Mouse (Mus musculus) forebrain, embryonic 10.5 days (tissue): Measurements from ENCODE around the gene Psd4. TPM values are rescaled to one million over a fixed set of nuclear protein-coding genes. Genes with fewer than 3 reads are reported as not detected.

Source experiments
- DNase-seq: peaks from one replicate; pipeline ENCODE4 v3.0.0-alpha.2; 2017; ENCODE audit warnings: low spot score; ENCODE audit errors: extremely low spot score
- H3K27ac ChIP-seq: fragments of 300-500 bp; sonication (generic); 2 replicates; pipeline ENCODE4 v1.5.1; 2016; ENCODE audit warnings: mild to moderate bottlenecking
- H3K27me3 ChIP-seq: fragments of 300-500 bp; sonication (generic); 2 replicates; pipeline ENCODE4 v1.6.1; 2016; ENCODE audit warnings: mild to moderate bottlenecking; ENCODE audit not compliant: poor library complexity, severe bottlenecking
- H3K36me3 ChIP-seq: fragments of 300-500 bp; sonication (generic); replicated peaks from 2 replicates; pipeline ENCODE4 v1.6.1; 2016; ENCODE audit warnings: mild to moderate bottlenecking, moderate library complexity
- H3K4me1 ChIP-seq: fragments of 300-500 bp; sonication (generic); 2 replicates; pipeline ENCODE4 v1.6.1; 2016
- H3K4me3 ChIP-seq: fragments of 300-500 bp; sonication (generic); 2 replicates; pipeline ENCODE4 v1.5.1; 2016; ENCODE audit warnings: mild to moderate bottlenecking, moderate library complexity
- H3K9me3 ChIP-seq: fragments of 300-500 bp; sonication (generic); 2 replicates; pipeline ENCODE4 v1.6.1; 2016; ENCODE audit warnings: mild to moderate bottlenecking, moderate library complexity
- WGBS: fragments of 180-500 bp; shearing (Covaris S2); methylation state at CpG from one replicate; pipeline ENCODE4 v1.1.7; 2016; 5-methylcytosine and 5-hydroxymethylcytosine counted together
- polyA plus RNA-seq: library from polyadenylated mRNA; unstranded; fragments of >200 nt; fragmentation: Nextera tagmentation; extraction: Ambion mirVana; gene quantifications from 2 replicates; pipeline ENCODE4 v1.2.1, GENCODE M21; 2016

Psd4 gene
- polyA plus RNA-seq = 0.46 and 0.60 TPM in 2 replicates

DNA sequence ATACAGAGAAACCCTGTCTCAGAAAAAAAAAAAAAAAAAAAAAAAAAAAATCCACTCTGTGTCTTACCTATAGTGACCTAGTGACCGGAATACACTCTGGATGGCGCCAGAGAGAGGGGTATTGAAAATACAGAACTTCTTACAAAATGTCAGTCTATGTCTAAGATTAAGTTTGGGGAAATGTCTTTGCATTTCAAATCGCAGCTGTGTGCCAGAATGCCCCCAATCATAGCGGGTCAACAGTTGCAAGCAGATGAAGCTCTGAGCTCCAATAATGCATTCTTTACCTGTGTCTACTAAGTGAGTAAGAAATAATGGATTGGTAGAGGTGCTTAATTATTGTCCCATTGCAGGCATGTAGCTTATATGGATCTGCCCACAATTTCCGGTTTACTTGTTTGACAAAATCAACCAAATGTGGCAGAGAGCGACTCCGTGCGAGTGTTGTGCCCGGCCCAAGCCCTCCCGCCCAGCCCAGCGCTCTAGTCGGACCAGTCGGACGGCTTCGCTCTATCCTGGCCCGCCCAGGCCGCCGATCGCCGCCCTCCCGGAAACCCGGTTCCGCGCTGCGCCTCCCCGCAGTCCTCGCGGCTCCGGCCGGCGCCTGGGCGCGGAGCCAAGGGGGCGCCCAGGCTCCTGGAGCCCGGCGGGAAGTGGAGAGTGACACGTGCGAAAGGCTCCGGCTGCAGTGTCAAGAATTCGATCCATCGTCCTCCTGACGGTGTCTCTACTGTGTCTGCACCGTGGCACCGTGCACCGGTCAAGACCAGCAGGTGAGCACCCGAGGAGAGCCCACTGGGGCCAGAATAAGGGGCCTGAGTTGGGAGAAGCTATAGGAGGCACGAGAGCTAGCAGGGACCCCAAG lies at the start of gene Psd4:
Gene Psd4, plus strand, starts transcription at position 551 of the 865 bp plus-strand sequence.
- Histone ChIP-seq H3K4me3 (peak within 1 kb of the TSS; percentile 55), H3K27me3 (peaks cover 37% of the 10 kb centered on the region), H3K4me1 (peaks cover 8% of the 10 kb centered on the region), H3K27ac (peak within 1 kb of the TSS; percentile 53), H3K36me3 (no peaks in the 10 kb centered on the region), H3K9me3 (no peaks in the 10 kb centered on the region)
- peak; percentile 27 for DNase-seq
- 5% methylated on average over 46 of the region's 47 CpGs for WGBS

GRCm38 (mm10) chr2:24317919-24318598 lies 49.3 kb upstream of the Psd4 start:
- no peak for DNase-seq
- H3K27me3 ChIP-seq = no peaks in the 10 kb centered on the region
- no peak overlapping the region for H3K27ac ChIP-seq
- H3K4me3 ChIP-seq = no peak overlapping the region
- WGBS = 90% methylated on average over 4 of the region's 4 CpGs
- no peaks in the 10 kb centered on the region for H3K9me3 ChIP-seq
- H3K4me1 ChIP-seq = no peaks in the 10 kb centered on the region
- H3K36me3 ChIP-seq = no peaks in the 10 kb centered on the region

DNA sequence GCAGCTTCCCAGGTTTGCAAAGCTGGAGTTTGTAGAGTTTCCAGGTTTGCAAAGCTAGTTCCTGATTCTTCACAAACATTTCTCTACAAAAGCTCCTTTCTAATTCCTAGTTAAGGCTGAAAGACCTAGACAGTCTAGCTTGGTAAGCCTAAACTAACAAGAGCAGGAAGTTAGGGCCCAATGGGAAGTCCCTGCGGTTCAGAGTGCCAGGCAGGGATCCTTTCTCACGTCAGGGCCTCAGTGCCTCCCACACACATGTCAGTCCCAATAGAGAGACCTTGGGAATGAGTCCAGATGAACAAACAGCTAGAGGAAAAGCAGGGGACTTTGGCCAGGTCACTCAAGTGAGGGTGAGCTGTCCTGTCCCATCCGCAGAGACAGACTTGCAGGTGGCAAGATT lies 32.0 kb upstream of the Psd4 start:
- H3K4me1 ChIP-seq = no peaks in the 10 kb centered on the region
- no peak overlapping the region for H3K27ac ChIP-seq
- WGBS = 70% methylated on average over 3 of the region's 3 CpGs
- no peaks in the 10 kb centered on the region for H3K9me3 ChIP-seq
- H3K4me3 ChIP-seq = no peak overlapping the region
- no peaks in the 10 kb centered on the region for H3K27me3 ChIP-seq
- DNase-seq = no peak
- H3K36me3 ChIP-seq = no peaks in the 10 kb centered on the region

- Histone ChIP-seq H3K27me3 (no peaks in the 10 kb centered on the region), H3K4me3 (no peak within 1 kb of the TSS), H3K27ac (no peak within 1 kb of the TSS), H3K9me3 (no peaks in the 10 kb centered on the region), H3K36me3 (no peaks in the 10 kb centered on the region), H3K4me1 (no peaks in the 10 kb centered on the region)
- whole genome bisulfite sequencing = 83% methylated on average over 2 of the region's 2 CpGs
- DNase-seq = no peak
Observed at GRCm38 (mm10) chr2:24336545-24336944, 30.8 kb upstream of the Psd4 start, which contains the start of gene Il1rn. Il1rn (plus strand) TSS chr2:24336853.

DNA sequence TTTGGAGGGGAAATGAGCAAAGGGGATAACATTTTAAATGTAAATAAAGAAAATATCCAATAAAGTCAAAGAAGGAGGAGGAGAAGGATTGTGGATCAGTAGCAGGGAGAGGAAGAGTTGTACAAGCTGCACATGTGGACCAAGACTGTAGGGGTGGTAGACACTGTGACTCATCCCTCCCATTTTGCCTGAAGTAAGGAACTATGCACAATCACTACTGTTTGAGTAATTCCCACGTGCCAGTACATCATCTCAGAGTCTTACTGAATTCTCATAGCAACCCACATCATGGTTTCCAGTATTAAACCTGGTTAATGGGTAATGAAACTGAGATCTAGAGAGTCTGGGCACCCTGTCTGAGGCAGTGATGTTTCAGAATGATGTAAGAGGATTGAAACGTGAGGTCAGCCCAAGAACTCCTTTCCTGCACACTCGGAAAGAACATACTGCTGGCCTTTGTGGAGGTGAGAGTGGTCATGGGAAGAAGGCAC lies 25.9 kb upstream of the Psd4 start:
- Histone ChIP-seq H3K9me3 (no peaks in the 10 kb centered on the region), H3K27me3 (no peaks in the 10 kb centered on the region), H3K27ac (no peak overlapping the region), H3K36me3 (no peaks in the 10 kb centered on the region), H3K4me3 (no peak overlapping the region), H3K4me1 (no peaks in the 10 kb centered on the region)
- DNase-seq = no peak
- 78% methylated on average over 3 of the region's 3 CpGs for WGBS

DNA sequence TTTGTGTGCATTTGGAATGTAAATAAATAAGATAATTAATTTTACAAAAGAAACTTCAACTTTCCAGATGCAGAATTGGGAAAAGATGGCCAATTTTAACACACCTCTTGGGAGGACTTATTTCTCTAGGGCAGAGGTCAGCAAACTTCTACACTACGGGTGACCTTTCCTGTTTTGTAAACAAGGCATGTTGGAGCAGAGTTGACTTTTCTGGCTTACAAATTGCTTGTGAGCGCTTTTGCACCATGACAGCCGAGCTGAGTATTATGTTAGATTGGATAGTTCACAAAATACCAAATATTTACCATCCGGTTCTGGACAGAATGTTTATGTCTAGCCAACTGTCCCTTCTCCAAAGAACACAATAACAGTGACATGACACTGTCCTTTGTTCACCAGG lies 22.8 kb upstream of the Psd4 start:
- no peaks in the 10 kb centered on the region for H3K27me3 ChIP-seq
- no peaks in the 10 kb centered on the region for H3K9me3 ChIP-seq
- no peak overlapping the region for H3K27ac ChIP-seq
- WGBS = 84% methylated on average over 4 of the region's 4 CpGs
- no peak for DNase-seq
- no peaks in the 10 kb centered on the region for H3K4me1 ChIP-seq
- no peaks in the 10 kb centered on the region for H3K36me3 ChIP-seq
- no peak overlapping the region for H3K4me3 ChIP-seq

- no peaks in the 10 kb centered on the region for H3K36me3 ChIP-seq
- WGBS = 78% methylated on average over 8 of the region's 8 CpGs
- H3K4me1 ChIP-seq = no peaks in the 10 kb centered on the region
- no peaks in the 10 kb centered on the region for H3K9me3 ChIP-seq
- DNase-seq = no peak
- H3K27ac ChIP-seq = no peak overlapping the region
- H3K4me3 ChIP-seq = no peak overlapping the region
- H3K27me3 ChIP-seq = no peaks in the 10 kb centered on the region
Observed at GRCm38 (mm10) chr2:24345056-24345455, 22.3 kb upstream of the Psd4 start.

DNA sequence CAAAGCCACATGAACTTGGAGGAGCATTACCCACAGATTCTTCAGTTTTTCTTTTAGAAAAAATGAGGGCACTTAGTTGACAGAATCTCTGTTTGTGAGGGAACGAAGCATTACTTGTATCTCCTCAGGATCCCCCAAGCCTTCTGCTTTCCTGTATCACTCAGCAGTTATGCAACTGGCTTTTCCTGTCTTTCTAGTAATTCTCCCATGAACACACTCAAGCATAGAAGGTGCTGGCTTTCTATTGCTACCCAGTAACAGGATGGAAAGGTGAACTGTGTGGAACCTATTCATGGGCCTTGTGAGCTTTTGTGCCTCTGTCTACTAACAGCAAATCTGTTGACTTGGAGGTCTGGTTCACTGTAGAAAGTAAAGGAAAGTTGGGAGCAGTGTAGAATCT lies 19.5 kb upstream of the Psd4 start:
- Histone ChIP-seq H3K4me1 (no peaks in the 10 kb centered on the region), H3K27me3 (no peaks in the 10 kb centered on the region), H3K4me3 (no peak overlapping the region), H3K36me3 (no peaks in the 10 kb centered on the region), H3K9me3 (no peaks in the 10 kb centered on the region), H3K27ac (no peak overlapping the region)
- WGBS = 95% methylated on average over 1 of the region's 1 CpGs
- no peak for DNase-seq

- Histone ChIP-seq H3K36me3 (no peaks in the 10 kb centered on the region), H3K4me3 (no peak overlapping the region), H3K27me3 (no peaks in the 10 kb centered on the region), H3K9me3 (no peaks in the 10 kb centered on the region), H3K4me1 (no peaks in the 10 kb centered on the region), H3K27ac (no peak overlapping the region)
- 81% methylated on average over 2 of the region's 2 CpGs for WGBS
- DNase-seq = no peak
Observed at GRCm38 (mm10) chr2:24351159-24351558, 16.2 kb upstream of the Psd4 start.

DNA sequence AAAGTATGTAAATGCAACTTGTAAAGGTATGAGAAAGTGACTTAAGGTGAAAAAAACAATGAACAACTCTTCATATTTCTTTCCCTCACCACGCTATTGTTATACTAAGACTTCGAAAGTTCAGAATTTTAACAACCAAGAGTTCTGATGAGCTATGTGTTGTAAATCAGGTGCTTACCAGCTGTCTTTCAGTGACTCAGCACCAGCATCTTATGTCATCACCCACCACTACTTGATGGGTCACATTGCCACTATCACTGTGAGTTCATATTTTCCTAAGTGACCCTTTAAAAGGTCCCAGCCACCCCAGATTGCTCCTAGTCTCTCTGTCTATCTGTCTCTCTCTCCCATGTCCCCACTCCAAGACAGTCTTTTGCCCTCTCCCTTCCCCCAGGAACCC lies 14.3 kb upstream of the Psd4 start:
- H3K36me3 ChIP-seq = no peaks in the 10 kb centered on the region
- H3K27me3 ChIP-seq = no peaks in the 10 kb centered on the region
- no peaks in the 10 kb centered on the region for H3K4me1 ChIP-seq
- no peak overlapping the region for H3K27ac ChIP-seq
- 98% methylated on average over 2 of the region's 2 CpGs for WGBS
- no peaks in the 10 kb centered on the region for H3K9me3 ChIP-seq
- no peak overlapping the region for H3K4me3 ChIP-seq
- DNase-seq = no peak

DNA sequence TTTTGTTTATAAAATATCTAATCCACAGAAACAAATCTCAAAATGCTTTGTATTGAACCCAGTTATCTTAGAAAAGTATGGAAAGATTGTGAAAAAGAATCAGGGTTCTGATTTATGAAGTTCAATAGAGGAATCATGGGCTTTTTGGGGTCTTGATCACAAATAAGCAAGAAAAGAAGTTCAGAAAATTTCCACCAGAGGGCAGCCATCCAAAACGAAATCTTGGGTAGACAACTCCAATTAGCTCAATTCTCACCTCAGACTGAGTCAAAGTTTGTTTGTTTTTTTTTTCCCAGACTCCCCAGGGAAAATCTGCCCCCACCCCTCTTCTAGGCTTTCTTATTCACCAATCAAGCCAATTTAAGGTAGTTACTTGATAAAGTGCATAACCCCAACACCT lies 9.7 kb upstream of the Psd4 start:
- 9% methylated on average over 1 of the region's 1 CpGs for whole genome bisulfite sequencing
- no peak overlapping the region for H3K4me3 ChIP-seq
- no peaks in the 10 kb centered on the region for H3K4me1 ChIP-seq
- H3K27me3 ChIP-seq = no peaks in the 10 kb centered on the region
- H3K36me3 ChIP-seq = no peaks in the 10 kb centered on the region
- H3K9me3 ChIP-seq = no peaks in the 10 kb centered on the region
- DNase-seq = no peak
- no peak overlapping the region for H3K27ac ChIP-seq

DNA sequence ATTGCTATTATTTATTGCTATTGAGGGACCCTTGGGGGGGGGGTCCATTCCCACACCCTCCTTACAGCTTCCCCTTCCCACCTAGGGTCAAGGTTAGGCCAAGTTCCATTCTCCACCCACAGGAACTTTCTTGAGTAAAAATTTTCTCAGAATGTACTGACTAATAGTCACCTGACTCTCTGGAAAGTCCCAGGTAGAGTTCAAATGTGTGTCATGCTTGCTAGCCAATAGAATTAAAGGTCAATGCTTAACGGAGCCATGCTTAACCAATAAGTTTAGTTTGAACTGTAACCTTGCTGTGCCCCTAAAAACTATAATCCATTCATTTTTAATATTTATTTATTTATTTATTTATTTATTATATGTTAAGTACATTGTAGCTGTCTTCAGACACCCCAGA lies 8.0 kb upstream of the Psd4 start:
- Histone ChIP-seq H3K4me3 (no peak overlapping the region), H3K36me3 (no peaks in the 10 kb centered on the region), H3K27me3 (no peaks in the 10 kb centered on the region), H3K9me3 (no peaks in the 10 kb centered on the region), H3K4me1 (no peaks in the 10 kb centered on the region), H3K27ac (no peak overlapping the region)
- no peak for DNase-seq
- 88% methylated on average over 1 of the region's 1 CpGs for WGBS

- no peak for DNase-seq
- no peaks in the 10 kb centered on the region for H3K36me3 ChIP-seq
- H3K9me3 ChIP-seq = no peaks in the 10 kb centered on the region
- peaks cover 8% of the 10 kb centered on the region for H3K4me1 ChIP-seq
- H3K27ac ChIP-seq = no peak overlapping the region
- H3K4me3 ChIP-seq = no peak overlapping the region
- WGBS = 89% methylated on average over 3 of the region's 3 CpGs
- H3K27me3 ChIP-seq = peaks cover 34% of the 10 kb centered on the region
Observed at GRCm38 (mm10) chr2:24363818-24364217, 3.6 kb upstream of the Psd4 start.
